Mouse (Mus musculus) CH12.LX (cell line): ENCODE measurements around the gene Stom. TPM values are rescaled to one million over a fixed set of nuclear protein-coding genes. Genes with fewer than 3 reads are reported as not detected.

Experiments used
- DNase-seq: peaks from one replicate; pipeline ENCODE4 v3.0.0-alpha.2; 2013; ENCODE audit errors: extremely low read depth
- H3K27ac ChIP-seq: 2 replicates; pipeline ENCODE4 v1.5.1; 2012; ENCODE audit warnings: low read depth, mild to moderate bottlenecking, control low read depth, moderate library complexity; ENCODE audit not compliant: insufficient read depth
- H3K27me3 ChIP-seq: replicated peaks from 2 replicates; pipeline ENCODE3; 2012; ENCODE audit warnings: inconsistent platforms
- H3K36me3 ChIP-seq, 2 experiments: replicated peaks in 1 of 2; 2 replicates each; pipeline versions ENCODE3 to v1.6.1; 2012; ENCODE audit warnings: inconsistent platforms in 1 of 2, low read length in 1 of 2, mild to moderate bottlenecking in 1 of 2, mixed read lengths in 1 of 2, moderate library complexity in 1 of 2; ENCODE audit not compliant: control insufficient read depth in 1 of 2, insufficient read depth in 1 of 2
- H3K4me1 ChIP-seq, 2 experiments: 2 replicates each; pipeline ENCODE4 v1.6.1; 2012; ENCODE audit warnings: inconsistent platforms in 1 of 2, moderate library complexity in 1 of 2; ENCODE audit not compliant: insufficient read depth in 2 of 2, control insufficient read depth in 1 of 2
- H3K4me2 ChIP-seq: 2 replicates; pipeline ENCODE4 v1.6.1; 2012; ENCODE audit warnings: low read depth, mild to moderate bottlenecking, control low read depth; ENCODE audit not compliant: poor library complexity, insufficient read depth, severe bottlenecking
- H3K4me3 ChIP-seq, 3 experiments: fragments of 150-350 bp in 1 of 3; sonication (generic) in 1 of 3; replicated peaks in 1 of 3; 2 replicates each; pipeline versions ENCODE3 to v1.5.1; 2011 to 2012; ENCODE audit warnings: low read depth in 2 of 3, low read length in 2 of 3, mild to moderate bottlenecking in 2 of 3, moderate library complexity in 2 of 3, control low read depth in 1 of 3, improper control_type of control experiment in 1 of 3, inconsistent platforms in 1 of 3, mixed read lengths in 1 of 3; ENCODE audit not compliant: poor library complexity in 1 of 3
- H3K79me2 ChIP-seq: replicated peaks from 2 replicates; pipeline ENCODE4 v1.6.1; 2012; ENCODE audit warnings: mild to moderate bottlenecking, moderate library complexity; ENCODE audit not compliant: control insufficient read depth, poor library complexity, insufficient read depth, severe bottlenecking; ENCODE audit errors: extremely low read depth
- H3K9ac ChIP-seq: 2 replicates; pipeline ENCODE4 v1.6.1; 2012; ENCODE audit warnings: low read depth, mild to moderate bottlenecking, control low read depth, moderate library complexity; ENCODE audit not compliant: insufficient read depth
- H3K9me3 ChIP-seq: replicated peaks from 2 replicates; pipeline ENCODE3; 2012; ENCODE audit warnings: low read length, inconsistent platforms, mixed read lengths
- E2F4 ChIP-seq: IDR thresholded peaks from 2 replicates; pipeline ENCODE4 v1.6.1; 2011; ENCODE audit warnings: low read depth, low read length, improper control_type of control experiment; ENCODE audit not compliant: insufficient replicate concordance
- ETS1 ChIP-seq: conservative IDR thresholded peaks from 2 replicates; pipeline ENCODE4 v1.6.1; 2012; ENCODE audit warnings: low read depth, mild to moderate bottlenecking, inconsistent platforms, low read length, improper control_type of control experiment, moderate library complexity
- GABPA ChIP-seq: IDR thresholded peaks from 2 replicates; pipeline ENCODE4 v1.6.1; 2012; ENCODE audit warnings: low read depth, low read length, improper control_type of control experiment, inconsistent platforms; ENCODE audit not compliant: insufficient replicate concordance
- IRF4 ChIP-seq: IDR thresholded peaks from 2 replicates; pipeline ENCODE4 v1.6.1; 2014; ENCODE audit warnings: low read depth, mild to moderate bottlenecking, inconsistent platforms, low read length, improper control_type of control experiment
- JUND ChIP-seq: conservative IDR thresholded peaks from 2 replicates; pipeline ENCODE4 v1.6.1; 2011; ENCODE audit warnings: low read depth, low read length, improper control_type of control experiment
- MAFK ChIP-seq: IDR thresholded peaks from 2 replicates; pipeline ENCODE4 v1.6.1; 2011; ENCODE audit warnings: low read length, improper control_type of control experiment; ENCODE audit not compliant: insufficient replicate concordance
- MAX ChIP-seq: IDR thresholded peaks from 2 replicates; pipeline ENCODE4 v1.6.1; 2011; ENCODE audit warnings: low read length, improper control_type of control experiment
- MAZ ChIP-seq: IDR thresholded peaks from 2 replicates; pipeline ENCODE4 v1.6.1; 2012; ENCODE audit warnings: low read depth, mild to moderate bottlenecking, inconsistent platforms, low read length, improper control_type of control experiment, moderate library complexity
- MEF2A ChIP-seq: IDR thresholded peaks from 2 replicates; pipeline ENCODE4 v1.6.1; 2014; ENCODE audit warnings: low read depth, mild to moderate bottlenecking, inconsistent platforms, low read length, improper control_type of control experiment, borderline replicate concordance
- MXI1 ChIP-seq: IDR thresholded peaks from 2 replicates; pipeline ENCODE4 v1.6.1; 2011; ENCODE audit warnings: mild to moderate bottlenecking, low read depth, low read length, improper control_type of control experiment
- MYC ChIP-seq: IDR thresholded peaks from 2 replicates; pipeline ENCODE4 v1.6.1; 2011; ENCODE audit warnings: low read depth, mild to moderate bottlenecking, improper control_type of control experiment, low read length
- NELFE ChIP-seq: IDR thresholded peaks from 2 replicates; pipeline ENCODE4 v1.6.1; 2011; ENCODE audit warnings: low read depth, low read length, improper control_type of control experiment
- NRF1 ChIP-seq: IDR thresholded peaks from 2 replicates; pipeline ENCODE4 v1.6.1; 2014; ENCODE audit warnings: low read depth, mild to moderate bottlenecking, inconsistent platforms, low read length, improper control_type of control experiment, moderate library complexity
- POLR2A ChIP-seq: IDR thresholded peaks from 2 replicates; pipeline ENCODE4 v1.6.1; 2011; ENCODE audit warnings: low read depth, mild to moderate bottlenecking, improper control_type of control experiment, low read length
- POLR2AphosphoS2 ChIP-seq: IDR thresholded peaks from 2 replicates; pipeline ENCODE4 v1.6.1; 2011; ENCODE audit warnings: low read depth, low read length, improper control_type of control experiment
- RAD21 ChIP-seq: IDR thresholded peaks from 2 replicates; pipeline ENCODE4 v1.6.1; 2011; ENCODE audit warnings: low read depth, mild to moderate bottlenecking, low read length, improper control_type of control experiment, moderate library complexity
- RCOR1 ChIP-seq: conservative IDR thresholded peaks from 2 replicates; pipeline ENCODE4 v1.6.1; 2012; ENCODE audit warnings: low read depth, mild to moderate bottlenecking, inconsistent platforms, low read length, improper control_type of control experiment
- SIN3A ChIP-seq: IDR thresholded peaks from 2 replicates; pipeline ENCODE4 v1.6.1; 2012; ENCODE audit warnings: low read length, improper control_type of control experiment, inconsistent platforms
- SMC3 ChIP-seq: IDR thresholded peaks from 2 replicates; pipeline ENCODE4 v1.6.1; 2011; ENCODE audit warnings: low read depth, low read length, improper control_type of control experiment
- UBTF ChIP-seq: IDR thresholded peaks from 2 replicates; pipeline ENCODE4 v1.6.1; 2012; ENCODE audit warnings: low read depth, mild to moderate bottlenecking, inconsistent platforms, low read length, improper control_type of control experiment, moderate library complexity
- USF1 ChIP-seq: IDR thresholded peaks from 2 replicates; pipeline ENCODE4 v1.6.1; 2014; ENCODE audit warnings: low read depth, mild to moderate bottlenecking, inconsistent platforms, low read length, improper control_type of control experiment
- USF2 ChIP-seq: conservative IDR thresholded peaks from 2 replicates; pipeline ENCODE4 v1.6.1; 2011; ENCODE audit warnings: low read depth, low read length, improper control_type of control experiment
- ZC3H11A ChIP-seq: IDR thresholded peaks from 2 replicates; pipeline ENCODE4 v1.6.1; 2012; ENCODE audit warnings: low read depth, mild to moderate bottlenecking, inconsistent platforms, low read length, improper control_type of control experiment
- ZKSCAN1 ChIP-seq: IDR thresholded peaks from 2 replicates; pipeline ENCODE4 v1.6.1; 2012; ENCODE audit warnings: low read depth, inconsistent platforms, low read length, improper control_type of control experiment, borderline replicate concordance
- ZMIZ1 ChIP-seq: IDR thresholded peaks from 2 replicates; pipeline ENCODE4 v1.6.1; 2012; ENCODE audit warnings: low read depth, mild to moderate bottlenecking, inconsistent platforms, low read length, improper control_type of control experiment
- ZNF384 ChIP-seq: IDR thresholded peaks from 2 replicates; pipeline ENCODE4 v1.6.1; 2012; ENCODE audit warnings: low read depth, low read length, improper control_type of control experiment, inconsistent platforms
- dilution Hi-C: fragments of 300-500 bp; cut with MboI; formaldehyde crosslinking; loops from 2 replicates; pipeline ENCODE4 v1.14.3; 2020; ENCODE audit warnings: low sequenced_read_pairs; ENCODE audit not compliant: extremely low pct_unique_long_range_greater_than_20kb, extremely low pct_ligation_motif_present
- in situ Hi-C: fragments of 300-500 bp; cut with MboI; formaldehyde crosslinking; loops from 3 replicates; pipeline ENCODE4 v1.14.3; 2019; ENCODE audit warnings: low sequenced_read_pairs, low pct_ligation_motif_present, low pct_unique_long_range_greater_than_20kb, mixed read lengths
- polyA plus RNA-seq: library from polyadenylated mRNA; unstranded; fragments of >175 nt; gene quantifications from 2 replicates; pipeline ENCODE4 v1.2.1, GENCODE M21; 2012; ENCODE audit warnings: low read depth; ENCODE audit not compliant: insufficient read length
- total RNA-seq, 2 experiments: library from RNA; depleted of rRNA; stranded (reverse); fragments of 300-350 nt in 1 of 2; fragments of >200 nt in 1 of 2; gene quantifications; 2 replicates each; pipeline ENCODE4 v1.2.3; 2012 to 2014

The Stom gene
- total and polyA plus RNA-seq, 3 experiments: 4.3 to 6.3 (median 5.8) TPM

- Histone ChIP-seq H3K4me3 (no peak overlapping the region), H3K36me3 (peaks cover 0 to 2% of the 10 kb centered on the region in 2 experiments), H3K4me2 (no peak overlapping the region), H3K4me1 (peaks cover 16 to 70% of the 10 kb centered on the region in 2 experiments), H3K9me3 (no peaks in the 10 kb centered on the region), H3K9ac (no peak overlapping the region), H3K27ac (no peak overlapping the region), H3K79me2 (no peaks in the 10 kb centered on the region), H3K27me3 (no peaks in the 10 kb centered on the region)
- TF ChIP-seq MAX (no peak), MEF2A (no peak), MAFK (no peak), MAZ (no peak)
- DNase-seq: no peak
- dilution Hi-C loops: no loop called here
- in situ Hi-C loops: no loop called here
Observed at GRCm38 (mm10) chr2:35266251-35266905, 70.4 kb downstream of the Stom start.

- Histone ChIP-seq H3K27ac (no peak overlapping the region), H3K36me3 (peaks cover 0 to 2% of the 10 kb centered on the region in 2 experiments), H3K9ac (no peak overlapping the region), H3K4me1 (peaks cover 16 to 76% of the 10 kb centered on the region in 2 experiments), H3K79me2 (no peaks in the 10 kb centered on the region), H3K9me3 (no peaks in the 10 kb centered on the region), H3K4me2 (peak overlapping the region; percentile 42), H3K4me3 (no peak overlapping the region), H3K27me3 (no peaks in the 10 kb centered on the region)
- dilution Hi-C loops: no loop called here
- TF ChIP-seq ETS1: no peak
- no peak for TF ChIP-seq UBTF
- TF ChIP-seq NELFE: no peak
- DNase-seq: no peak
- in situ Hi-C loops: no loop called here
Observed at GRCm38 (mm10) chr2:35265775-35266174, 71.0 kb downstream of the Stom start.

- Histone ChIP-seq H3K4me3 (no peak overlapping the region), H3K4me1 (peaks cover 13 to 73% of the 10 kb centered on the region in 2 experiments)
- dilution Hi-C loops: no loop called here
- TF ChIP-seq POLR2A (peak; percentile 53; the same call in 1 of the 2 replicates), NELFE (no peak), MYC (peak; percentile 98), ZKSCAN1 (no peak), E2F4 (no peak), ZNF384 (no peak), USF1 (no peak), SMC3 (peak; percentile 67), IRF4 (no peak), POLR2AphosphoS2 (no peak), MXI1 (peak; percentile 91), SIN3A (peak; percentile 54), ZC3H11A (no peak), RAD21 (peak; percentile 61), MAX (peak; percentile 95), ZMIZ1 (no peak), USF2 (no peak), GABPA (no peak), RCOR1 (no peak), JUND (no peak), NRF1 (no peak)
Observed at GRCm38 (mm10) chr2:35265296-35265695, 71.5 kb downstream of the Stom start.

More at GRCm38 (mm10) chr2:35265296-35265695, 71.5 kb downstream of the Stom start:
- Histone ChIP-seq H3K9me3 (no peaks in the 10 kb centered on the region), H3K4me2 (peak overlapping the region; percentile 42), H3K9ac (no peak overlapping the region), H3K27ac (no peak overlapping the region), H3K27me3 (no peaks in the 10 kb centered on the region), H3K36me3 (peaks cover 0 to 2% of the 10 kb centered on the region in 2 experiments), H3K79me2 (no peaks in the 10 kb centered on the region)
- in situ Hi-C loops: no loop called here
- DNase-seq: peak; percentile 74
